Mouse (Mus musculus) hindbrain, embryonic 13.5 days (tissue): ENCODE results near the gene Hist2h2ab. TPM values are rescaled to one million over a fixed set of nuclear protein-coding genes. Genes with fewer than 3 reads are reported as not detected.
"Not testable (repeated sequence)": the region's sequence is repeated elsewhere in the genome, so short reads cannot be mapped to it uniquely, and the experiment has no call there.

Experiments
- ATAC-seq: fragments of 200-750 bp; cut with Nextera tagmentation; 2 replicates; pipeline ENCODE4 v1.8.0; 2017; ENCODE audit warnings: moderate TSS enrichment; ENCODE audit not compliant: low FRiP score
- H3K27ac ChIP-seq: fragments of 300-500 bp; sonication (generic); 2 replicates; pipeline ENCODE4 v1.5.1; 2015; ENCODE audit warnings: inconsistent platforms, mild to moderate bottlenecking, moderate library complexity
- H3K27me3 ChIP-seq: fragments of 300-500 bp; sonication (generic); 2 replicates; pipeline ENCODE4 v1.6.1; 2015; ENCODE audit warnings: mild to moderate bottlenecking, inconsistent platforms
- H3K36me3 ChIP-seq: fragments of 300-500 bp; sonication (generic); 2 replicates; pipeline ENCODE4 v1.6.1; 2015; ENCODE audit warnings: mild to moderate bottlenecking, inconsistent platforms
- H3K4me1 ChIP-seq: fragments of 300-500 bp; sonication (generic); replicated peaks from 2 replicates; pipeline ENCODE4 v1.6.1; 2015; ENCODE audit warnings: inconsistent platforms
- H3K4me2 ChIP-seq: fragments of 300-500 bp; sonication (generic); 2 replicates; pipeline ENCODE4 v1.6.1; 2015; ENCODE audit warnings: inconsistent platforms, mild to moderate bottlenecking, moderate library complexity
- H3K4me3 ChIP-seq: fragments of 300-500 bp; sonication (generic); 2 replicates; pipeline ENCODE4 v1.5.1; 2015; ENCODE audit warnings: mild to moderate bottlenecking, inconsistent platforms
- H3K9ac ChIP-seq: fragments of 300-500 bp; sonication (generic); 2 replicates; pipeline ENCODE4 v1.6.1; 2015; ENCODE audit warnings: mild to moderate bottlenecking, inconsistent platforms
- H3K9me3 ChIP-seq: fragments of 300-500 bp; sonication (generic); 2 replicates; pipeline ENCODE4 v1.6.1; 2016; ENCODE audit warnings: inconsistent platforms
- WGBS: fragments of 180-500 bp; shearing (Covaris S2); methylation state at CpG from one replicate; pipeline ENCODE4 v1.1.7; 2015; 5-methylcytosine and 5-hydroxymethylcytosine counted together
- polyA plus RNA-seq: library from polyadenylated mRNA; unstranded; fragments of >200 nt; fragmentation: Nextera tagmentation; extraction: Ambion mirVana; gene quantifications from 2 replicates; pipeline ENCODE4 v1.2.1, GENCODE M21; 2015

Gene Hist2h2ab
- polyA plus RNA-seq, 1 experiment from 2014 or later: not detected

DNA sequence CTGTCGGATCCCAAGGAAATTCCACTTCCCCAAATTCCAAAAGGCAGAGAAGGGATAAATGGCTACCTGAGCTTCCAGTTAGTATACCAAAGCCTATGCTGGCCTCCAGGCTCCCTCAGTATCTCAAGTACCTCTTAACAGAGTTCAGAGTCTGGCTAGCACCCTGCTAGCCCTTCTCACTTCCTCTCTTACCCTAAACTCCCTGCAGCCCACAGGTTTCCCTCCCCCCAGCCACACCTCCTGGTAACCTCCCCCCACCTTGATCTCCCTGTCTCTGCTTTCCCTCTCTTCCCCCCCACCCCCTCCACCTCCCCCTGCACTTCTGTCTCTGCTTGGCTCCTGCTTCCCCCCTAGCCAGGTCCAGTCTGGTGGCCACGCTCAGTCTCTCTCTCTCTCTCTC lies 19.9 kb upstream of the Hist2h2ab start:
- Histone ChIP-seq H3K27me3 (0 out of 2 replicates have a peak, but pooled peaks cover 4% of the 10 kb centered on the region), H3K36me3 (peaks cover 8% of the 10 kb centered on the region; the same call in 1 of the 2 replicates), H3K4me3 (no peak overlapping the region), H3K9ac (no peak overlapping the region), H3K27ac (no peak overlapping the region), H3K9me3 (no peaks in the 10 kb centered on the region), H3K4me2 (no peak overlapping the region), H3K4me1 (peaks cover 16% of the 10 kb centered on the region)
- 76% methylated on average over 2 of the region's 2 CpGs for WGBS
- ATAC-seq: no peak

DNA sequence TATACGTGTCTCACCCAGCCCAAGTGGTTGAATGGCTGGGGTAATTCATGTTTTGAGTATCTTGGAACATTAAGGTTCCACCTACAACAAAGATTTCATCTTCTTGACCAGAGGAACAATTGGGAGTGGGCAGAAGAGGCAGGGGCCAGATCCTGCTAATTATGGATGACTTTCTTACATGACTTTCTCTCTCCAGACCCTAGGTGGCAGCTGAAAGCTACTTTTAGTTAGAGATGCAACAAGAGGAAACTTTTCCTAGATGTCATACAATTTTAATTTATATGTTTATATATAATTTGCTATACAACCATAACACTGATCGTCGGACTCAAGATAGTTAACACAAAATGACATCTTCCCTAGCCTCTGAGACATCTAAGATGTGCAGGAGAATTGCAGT lies 11.8 kb upstream of the Hist2h2ab start:
- no peaks in the 10 kb centered on the region for H3K4me1 ChIP-seq
- H3K9me3 ChIP-seq: no peaks in the 10 kb centered on the region
- no peak overlapping the region for H3K27ac ChIP-seq
- no peak for ATAC-seq
- no peak overlapping the region for H3K9ac ChIP-seq
- no peaks in the 10 kb centered on the region for H3K36me3 ChIP-seq
- no peak overlapping the region for H3K4me2 ChIP-seq
- H3K27me3 ChIP-seq: 0 out of 2 replicates have a peak, but pooled peaks cover 1% of the 10 kb centered on the region
- no peak overlapping the region for H3K4me3 ChIP-seq
- 90% methylated on average over 3 of the region's 3 CpGs for WGBS

DNA sequence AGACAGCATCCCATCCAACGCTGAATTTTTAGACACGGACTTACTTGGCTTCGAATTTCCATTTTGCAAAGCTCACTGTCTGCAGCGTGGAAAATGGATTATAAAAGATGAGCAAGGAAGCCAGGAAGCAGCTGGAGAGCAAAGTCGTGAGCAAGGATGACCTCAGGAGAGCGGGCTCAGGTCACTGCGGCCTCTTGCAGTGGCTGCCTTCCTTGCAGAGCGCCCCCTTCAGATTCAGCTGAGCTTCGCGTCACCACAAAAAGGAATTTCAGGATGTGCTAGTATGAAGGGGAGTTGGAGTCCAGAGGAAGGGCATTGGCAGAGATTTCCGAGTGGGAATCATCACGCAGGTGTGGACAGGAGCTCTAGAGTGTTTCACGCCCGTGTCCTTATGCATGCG lies 10.4 kb upstream of the Hist2h2ab start:
- peaks cover 4% of the 10 kb centered on the region; the same call in 1 of the 2 replicates for H3K27me3 ChIP-seq
- H3K4me1 ChIP-seq: no peaks in the 10 kb centered on the region
- no peak overlapping the region for H3K27ac ChIP-seq
- H3K4me3 ChIP-seq: no peak overlapping the region
- 21% methylated on average over 15 of the region's 15 CpGs for WGBS
- no peaks in the 10 kb centered on the region for H3K9me3 ChIP-seq
- no peak for ATAC-seq
- H3K4me2 ChIP-seq: no peak overlapping the region
- no peaks in the 10 kb centered on the region for H3K36me3 ChIP-seq
- no peak overlapping the region for H3K9ac ChIP-seq

DNA sequence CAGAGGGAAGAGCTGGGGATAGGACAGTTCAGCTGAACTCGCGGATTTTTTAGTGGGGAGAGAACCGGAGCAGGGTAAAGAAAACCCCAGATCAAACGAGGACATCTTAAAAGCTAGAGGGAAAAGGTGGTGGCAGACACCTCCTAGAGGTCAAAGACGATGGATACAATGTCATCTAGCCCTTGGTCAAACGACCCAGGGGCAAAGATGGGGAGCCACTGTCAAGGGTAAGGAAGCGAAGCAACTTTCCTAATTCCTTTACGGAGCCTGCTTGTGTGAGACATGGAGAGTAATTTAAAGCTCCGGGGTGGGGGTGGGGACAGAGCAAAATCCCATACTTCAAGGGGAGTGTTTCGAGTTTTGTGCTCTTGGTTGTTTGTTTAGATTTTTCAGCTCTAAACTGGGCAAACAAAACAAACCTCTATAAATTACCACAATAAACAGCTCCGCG lies 449 bp upstream of the Hist2h2ab start:
- Histone ChIP-seq H3K9me3 (no peaks in the 10 kb centered on the region), H3K4me3 (peak overlapping the region; percentile 57), H3K9ac (peak overlapping the region; percentile 82), H3K4me2 (peak overlapping the region; percentile 86), H3K36me3 (no peaks in the 10 kb centered on the region), H3K27me3 (0 out of 2 replicates have a peak, but pooled peaks cover 7% of the 10 kb centered on the region), H3K4me1 (peaks cover 40% of the 10 kb centered on the region), H3K27ac (peak overlapping the region; percentile 98)
- WGBS: 1% methylated on average over 12 of the region's 12 CpGs
- ATAC-seq: peak; percentile 53

DNA sequence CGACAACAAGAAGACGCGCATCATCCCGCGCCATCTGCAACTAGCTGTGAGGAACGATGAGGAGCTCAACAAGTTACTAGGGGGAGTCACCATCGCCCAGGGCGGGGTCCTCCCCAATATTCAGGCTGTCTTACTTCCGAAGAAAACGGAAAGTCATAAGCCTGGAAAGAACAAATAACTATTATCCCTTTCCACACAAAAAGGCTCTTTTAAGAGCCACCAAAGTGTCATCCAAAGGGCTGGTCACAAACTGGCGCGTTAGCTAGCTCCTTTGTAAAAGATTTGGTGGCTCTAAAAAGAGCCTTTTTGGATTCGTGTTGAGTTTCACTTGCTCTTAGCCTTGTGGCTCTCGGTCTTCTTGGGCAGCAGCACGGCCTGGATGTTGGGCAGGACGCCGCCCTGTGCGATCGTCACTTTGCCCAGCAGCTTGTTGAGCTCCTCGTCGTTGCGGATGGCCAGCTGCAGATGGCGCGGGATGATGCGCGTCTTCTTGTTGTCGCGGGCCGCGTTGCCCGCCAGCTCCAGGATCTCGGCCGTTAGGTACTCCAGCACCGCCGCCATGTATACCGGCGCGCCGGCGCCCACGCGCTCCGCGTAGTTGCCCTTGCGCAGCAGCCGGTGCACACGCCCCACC lies 583 bp downstream of the Hist2h2ab start:
- not testable (repeated sequence) for H3K9me3 ChIP-seq, H3K36me3 ChIP-seq, H3K27me3 ChIP-seq
- Histone ChIP-seq H3K9ac (peak overlapping the region; percentile 82), H3K4me2 (peak overlapping the region; percentile 86), H3K4me3 (peak overlapping the region; percentile 57), H3K4me1 (peaks cover 41% of the 10 kb centered on the region), H3K27ac (peak overlapping the region; percentile 98)
- under 1% methylated on average over 43 of the region's 47 CpGs for WGBS
- peak; percentile 6; the same call in 1 of the 2 replicates for ATAC-seq

DNA sequence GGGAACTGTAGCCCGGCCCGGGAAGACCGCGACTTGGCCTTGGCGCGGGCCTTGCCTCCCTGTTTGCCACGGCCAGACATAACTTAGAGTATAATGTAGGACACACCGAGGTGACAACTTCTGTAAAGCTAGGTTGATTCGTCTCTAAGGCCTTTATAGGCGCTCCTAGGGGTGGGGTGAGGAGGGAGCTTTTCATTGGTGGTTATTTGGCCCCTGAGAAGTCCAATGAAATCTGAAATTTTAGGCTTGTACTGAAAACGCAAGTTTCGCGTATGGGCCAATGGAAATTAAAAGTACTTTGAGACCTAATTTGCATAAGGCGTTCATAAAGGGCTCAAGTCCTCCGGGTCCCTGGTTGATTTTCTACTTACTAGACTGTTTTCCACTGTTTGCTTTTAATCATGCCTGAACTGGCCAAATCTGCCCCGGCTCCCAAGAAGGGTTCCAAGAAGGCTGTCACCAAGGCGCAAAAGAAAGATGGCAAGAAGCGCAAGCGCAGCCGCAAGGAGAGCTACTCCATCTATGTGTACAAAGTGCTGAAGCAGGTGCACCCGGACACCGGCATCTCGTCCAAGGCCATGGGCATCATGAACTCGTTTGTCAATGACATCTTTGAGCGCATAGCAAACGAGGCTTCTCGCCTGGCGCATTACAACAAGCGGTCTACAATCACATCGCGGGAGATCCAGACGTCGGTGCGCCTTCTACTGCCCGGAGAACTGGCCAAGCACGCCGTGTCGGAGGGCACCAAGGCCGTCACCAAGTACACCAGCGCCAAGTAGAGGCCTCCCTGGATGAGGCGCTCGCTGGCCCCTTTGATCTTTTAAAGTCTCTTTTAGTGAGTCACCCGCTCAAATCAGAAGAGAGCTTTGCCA lies 1.3 kb downstream of the Hist2h2ab start, which contains the start of the genes Hist2h2ac and Hist2h2be:
Hist2h2ac (minus strand) TSS at position 116 of the 875 bp plus-strand sequence.
Hist2h2be (plus strand) TSS at position 355 of the 875 bp plus-strand sequence.
- Histone ChIP-seq H3K9me3 (no peaks in the 10 kb centered on the region), H3K4me1 (peaks cover 45% of the 10 kb centered on the region), H3K27me3 (0 out of 2 replicates have a peak, but pooled peaks cover 3% of the 10 kb centered on the region), H3K4me3 (peak within 1 kb of the TSS; percentile 57), H3K36me3 (no peaks in the 10 kb centered on the region), H3K9ac (peak within 1 kb of the TSS; percentile 82), H3K27ac (peak within 1 kb of the TSS; percentile 98), H3K4me2 (peak within 1 kb of the TSS; percentile 86)
- ATAC-seq: peak; percentile 79
- under 1% methylated on average over 43 of the region's 43 CpGs for WGBS

DNA sequence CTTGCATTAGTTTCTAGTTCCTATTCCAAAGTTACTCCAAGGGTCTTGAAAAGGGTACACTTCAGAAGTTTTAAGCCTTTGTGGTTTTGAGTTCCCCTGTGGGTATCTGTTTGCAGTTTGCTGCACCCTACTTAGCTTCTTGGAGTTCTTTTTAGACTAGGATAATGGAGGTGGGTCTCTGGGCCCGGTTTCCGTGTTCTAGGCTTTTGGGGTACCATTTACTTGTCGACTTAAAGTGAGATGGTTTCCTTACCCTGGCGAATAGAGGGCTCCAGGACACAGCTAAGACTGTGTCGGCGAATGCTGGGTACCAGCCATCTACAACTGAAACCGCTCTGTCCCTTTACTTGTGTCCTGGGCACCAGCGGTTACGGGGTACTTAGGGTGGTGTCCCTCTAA lies 2.0 kb downstream of the Hist2h2ab start:
- H3K9me3 ChIP-seq: no peaks in the 10 kb centered on the region
- no peaks in the 10 kb centered on the region for H3K27me3 ChIP-seq
- peak overlapping the region; percentile 86 for H3K4me2 ChIP-seq
- H3K4me3 ChIP-seq: peak overlapping the region; percentile 57
- WGBS: 18% methylated on average over 9 of the region's 9 CpGs
- no peaks in the 10 kb centered on the region for H3K36me3 ChIP-seq
- H3K4me1 ChIP-seq: peaks cover 45% of the 10 kb centered on the region
- H3K27ac ChIP-seq: peak overlapping the region; percentile 98
- no peak for ATAC-seq
- H3K9ac ChIP-seq: peak overlapping the region; percentile 82

DNA sequence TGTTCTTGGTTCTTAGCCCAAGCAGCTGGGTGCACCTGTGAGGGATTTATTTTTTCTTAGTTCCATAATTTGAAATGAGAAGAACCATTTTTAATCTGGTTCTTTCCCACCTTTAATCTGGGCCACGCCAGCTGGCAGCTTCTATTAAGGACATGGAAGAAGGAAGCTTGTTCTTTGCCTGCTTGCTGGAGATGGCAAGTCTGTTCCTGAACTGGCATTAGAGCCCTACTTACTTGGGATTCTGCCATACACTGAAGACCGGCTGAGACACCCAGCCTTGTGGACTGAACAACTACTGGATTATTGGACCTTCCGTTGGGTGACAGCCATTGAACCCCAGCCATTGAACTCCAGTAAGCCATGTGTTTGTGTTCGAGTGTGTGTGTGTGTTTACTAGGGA lies 3.1 kb downstream of the Hist2h2ab start:
- H3K4me3 ChIP-seq: no peak overlapping the region

DNA sequence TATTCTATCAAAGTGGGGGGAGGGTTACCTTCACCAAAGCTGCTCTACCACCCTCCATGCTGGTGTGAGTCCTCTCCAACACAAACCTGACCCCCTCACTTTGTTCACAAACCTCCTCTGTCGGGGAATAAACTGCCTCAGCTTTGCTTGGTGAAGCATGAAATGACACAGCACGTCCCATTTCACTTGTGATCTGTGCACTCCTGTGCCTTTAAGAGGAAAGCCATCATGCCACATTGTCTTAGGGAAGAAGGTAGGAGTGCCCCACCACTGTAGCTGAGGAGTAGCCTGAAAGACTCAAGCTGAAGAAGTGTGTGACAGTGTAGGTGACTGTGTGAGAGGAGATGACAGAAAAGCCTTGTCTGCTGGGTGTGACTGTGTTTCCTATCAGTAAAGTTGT lies 5.8 kb downstream of the Hist2h2ab start:
- no peak overlapping the region for H3K4me3 ChIP-seq
- no peaks in the 10 kb centered on the region for H3K9me3 ChIP-seq
- no peak for ATAC-seq
- H3K9ac ChIP-seq: peak overlapping the region; percentile 2; the same call in 1 of the 2 replicates
- 19% methylated on average over 2 of the region's 2 CpGs for WGBS
- no peaks in the 10 kb centered on the region for H3K27me3 ChIP-seq
- no peaks in the 10 kb centered on the region for H3K36me3 ChIP-seq
- H3K4me1 ChIP-seq: peaks cover 36% of the 10 kb centered on the region
- no peak overlapping the region for H3K27ac ChIP-seq
- H3K4me2 ChIP-seq: no peak overlapping the region

More for the DNA sequence above, 3.1 kb downstream of the Hist2h2ab start:
- H3K4me1 ChIP-seq: peaks cover 45% of the 10 kb centered on the region
- H3K9me3 ChIP-seq: no peaks in the 10 kb centered on the region
- H3K36me3 ChIP-seq: no peaks in the 10 kb centered on the region
- 95% methylated on average over 4 of the region's 4 CpGs for WGBS
- no peak overlapping the region for H3K27ac ChIP-seq
- H3K9ac ChIP-seq: no peak overlapping the region
- peak overlapping the region; percentile 86; the same call in 1 of the 2 replicates for H3K4me2 ChIP-seq
- no peaks in the 10 kb centered on the region for H3K27me3 ChIP-seq
- no peak for ATAC-seq

DNA sequence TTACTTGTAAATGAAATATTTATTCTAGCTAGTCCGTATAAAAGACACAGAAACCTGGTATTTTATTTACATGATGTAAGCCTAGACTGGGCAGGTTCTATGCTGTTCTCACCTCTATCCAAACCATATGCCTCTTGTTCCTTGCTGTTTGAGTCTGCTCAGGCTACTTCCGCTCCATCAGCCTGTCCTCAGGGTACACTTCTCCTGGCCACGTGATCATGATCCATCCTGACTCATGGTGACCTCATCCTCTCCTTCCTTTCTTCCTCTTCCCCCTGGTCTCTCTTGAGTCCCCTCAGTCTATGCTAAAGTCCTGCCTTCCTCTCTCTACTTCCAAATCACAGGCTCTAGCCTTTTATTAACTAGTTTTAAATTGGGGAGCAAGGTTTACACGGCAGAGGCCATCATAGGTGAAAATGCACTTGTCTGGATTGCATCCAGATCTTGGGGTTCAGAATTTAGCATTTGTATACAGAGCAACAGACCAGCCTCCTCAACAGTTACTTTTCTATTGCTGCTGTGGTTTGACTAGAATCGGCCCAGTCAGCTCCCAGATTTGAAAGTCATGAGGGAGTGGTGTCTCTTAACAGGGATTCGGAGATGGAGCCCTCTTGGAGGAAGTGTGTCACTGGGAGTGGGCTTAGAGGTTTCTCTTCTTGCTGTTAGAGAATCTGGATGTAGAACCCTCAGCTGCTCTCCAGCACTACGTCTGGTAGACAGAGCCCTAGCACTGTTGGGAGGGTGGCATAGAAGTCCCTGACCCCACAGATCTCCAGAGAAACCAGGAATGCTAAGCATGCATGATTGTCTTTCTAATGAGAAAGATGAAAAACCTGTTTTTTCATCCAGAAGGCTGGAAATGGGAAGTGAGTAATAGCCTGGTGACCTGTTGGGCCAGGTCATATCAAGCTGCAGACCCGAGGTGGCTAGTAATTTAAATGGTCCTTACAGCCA lies 7.3 kb downstream of the Hist2h2ab start:
- Histone ChIP-seq H3K27me3 (no peaks in the 10 kb centered on the region), H3K4me1 (peaks cover 26% of the 10 kb centered on the region), H3K9me3 (no peaks in the 10 kb centered on the region), H3K4me2 (no peak overlapping the region), H3K9ac (peak overlapping the region; percentile 31; the same call in 1 of the 2 replicates), H3K4me3 (no peak overlapping the region), H3K36me3 (no peaks in the 10 kb centered on the region), H3K27ac (no peak overlapping the region)
- 74% methylated on average over 8 of the region's 8 CpGs for WGBS
- ATAC-seq: no peak

DNA sequence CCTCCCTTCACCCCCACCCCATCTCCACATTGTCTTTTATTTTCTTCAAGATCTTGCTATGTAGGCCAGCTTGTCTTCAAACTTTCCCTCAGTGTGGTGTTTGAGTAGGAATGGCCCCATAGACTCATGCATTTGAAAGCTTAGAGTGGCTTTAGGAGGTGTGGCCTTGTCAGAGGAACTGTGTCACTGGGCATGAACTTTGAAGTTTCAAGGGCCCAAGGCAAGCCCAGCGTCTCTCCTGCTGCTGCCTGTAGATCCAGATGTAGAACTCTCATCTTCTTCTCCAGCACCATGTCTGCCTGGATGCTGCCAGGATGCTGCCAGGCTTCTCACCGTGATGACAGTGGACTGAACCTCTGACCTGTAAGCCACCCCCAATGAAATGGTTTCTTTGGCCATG lies 9.2 kb downstream of the Hist2h2ab start:
- WGBS: 75% methylated on average over 2 of the region's 2 CpGs
- Histone ChIP-seq H3K4me2 (no peak overlapping the region), H3K9me3 (no peaks in the 10 kb centered on the region), H3K27me3 (no peaks in the 10 kb centered on the region), H3K36me3 (no peaks in the 10 kb centered on the region), H3K9ac (no peak overlapping the region), H3K27ac (no peak overlapping the region), H3K4me1 (peaks cover 9% of the 10 kb centered on the region; the same call in 1 of the 2 replicates), H3K4me3 (no peak overlapping the region)
- ATAC-seq: no peak
